Mouse (Mus musculus) embryonic facial prominence, embryonic 14.5 days (tissue): ENCODE measurements around the gene Gm20888. TPM values are rescaled to one million over a fixed set of nuclear protein-coding genes. Genes with fewer than 3 reads are reported as not detected.
"Not testable (repeated sequence)": the region's sequence is repeated elsewhere in the genome, so short reads cannot be mapped to it uniquely, and the experiment has no call there.

Experiments used
- ATAC-seq: fragments of 200-750 bp; cut with Nextera tagmentation; 2 replicates; pipeline ENCODE4 v1.8.0; 2017; ENCODE audit warnings: low read depth, moderate number of reproducible peaks, moderate TSS enrichment
- DNase-seq: peaks from one replicate; pipeline ENCODE4 v3.0.0-alpha.2; 2015; ENCODE audit warnings: low spot score
- H3K27ac ChIP-seq: fragments of 300-500 bp; sonication (generic); replicated peaks from 2 replicates; pipeline ENCODE4 v1.5.1; 2014; ENCODE audit warnings: low read depth, mild to moderate bottlenecking, low read length, moderate library complexity
- H3K27me3 ChIP-seq: fragments of 300-500 bp; sonication (generic); replicated peaks from 2 replicates; pipeline ENCODE4 v1.6.1; 2014; ENCODE audit warnings: low read length; ENCODE audit not compliant: control insufficient read depth, insufficient read depth
- H3K36me3 ChIP-seq: fragments of 300-500 bp; sonication (generic); 2 replicates; pipeline ENCODE4 v1.6.1; 2014; ENCODE audit warnings: low read length, mixed read lengths; ENCODE audit not compliant: control insufficient read depth, insufficient read depth
- H3K4me1 ChIP-seq: fragments of 300-500 bp; sonication (generic); 2 replicates; pipeline ENCODE4 v1.6.1; 2014; ENCODE audit warnings: antibody characterized with exemption, low read length; ENCODE audit not compliant: control insufficient read depth, insufficient read depth
- H3K4me2 ChIP-seq: fragments of 300-500 bp; sonication (generic); 2 replicates; pipeline ENCODE4 v1.6.1; 2014; ENCODE audit warnings: low read depth, mild to moderate bottlenecking, low read length, moderate library complexity, mixed read lengths
- H3K4me3 ChIP-seq: fragments of 300-500 bp; sonication (generic); 2 replicates; pipeline ENCODE4 v1.5.1; 2014; ENCODE audit warnings: low read depth, mild to moderate bottlenecking, low read length
- H3K9ac ChIP-seq: fragments of 300-500 bp; sonication (generic); 2 replicates; pipeline ENCODE4 v1.6.1; 2014; ENCODE audit warnings: low read depth, mild to moderate bottlenecking, low read length, moderate library complexity, mixed read lengths
- H3K9me3 ChIP-seq: fragments of 300-500 bp; sonication (generic); 2 replicates; pipeline ENCODE4 v1.6.1; 2016; ENCODE audit warnings: low read length; ENCODE audit not compliant: control insufficient read depth
- WGBS: fragments of 180-500 bp; shearing (Covaris S2); extraction: QIAGEN DNeasy Blood & Tissue Kit; methylation state at CpG from one replicate; pipeline ENCODE4 v1.1.7; 2014; 5-methylcytosine and 5-hydroxymethylcytosine counted together
- polyA plus RNA-seq: library from polyadenylated mRNA; unstranded; fragments of >200 nt; fragmentation: Nextera tagmentation; extraction: Ambion mirVana; gene quantifications from 2 replicates; pipeline ENCODE4 v1.2.1, GENCODE M21; 2014

Gm20888 gene
- not detected in 2 replicates for polyA plus RNA-seq

- not testable (repeated sequence) for ATAC-seq, H3K36me3 ChIP-seq, H3K4me2 ChIP-seq, H3K4me1 ChIP-seq, H3K27me3 ChIP-seq, DNase-seq, H3K9me3 ChIP-seq, H3K9ac ChIP-seq, H3K27ac ChIP-seq, H3K4me3 ChIP-seq
- no CpG with 5 or more reads among the region's 6 CpGs for WGBS
Observed at GRCm38 (mm10) chrY:70441582-70441981, at the start of gene Gm20888. TSS of gene Gm20888 (plus strand) at chrY:70441882.

Other genes with a start within 250 kb of the Gm20888 start
- gene Gm21118, start 168.2 kb upstream of the Gm20888 start, polyA plus RNA-seq, result not detected in 2 replicates
- not detected in 2 replicates for gene Gm29423, start 138.6 kb upstream of the Gm20888 start, polyA plus RNA-seq
- gene Gm29644, start 138.5 kb upstream of the Gm20888 start, polyA plus RNA-seq, result not detected in 2 replicates